Mouse (Mus musculus) MEL (cell line): Measurements from ENCODE around the gene Gm17324. TPM values are rescaled to one million over a fixed set of nuclear protein-coding genes. Genes with fewer than 3 reads are reported as not detected.

ENCODE experiments used
- DNase-seq: peaks from one replicate; pipeline ENCODE4 v3.0.0; 2011; ENCODE audit warnings: low read depth, low spot score
- H3K27ac ChIP-seq: 2 replicates; pipeline ENCODE4 v1.5.1; 2012; ENCODE audit warnings: low read depth, mild to moderate bottlenecking, control low read depth, low read length, moderate library complexity; ENCODE audit not compliant: control insufficient read depth
- H3K27me3 ChIP-seq, 2 experiments: fragments of 150-350 bp in 1 of 2; sonication (generic) in 1 of 2; 2 replicates each; pipeline ENCODE4 v1.6.1; 2012; ENCODE audit warnings: low read length in 2 of 2, mild to moderate bottlenecking in 2 of 2, improper control_type of control experiment in 1 of 2, moderate library complexity in 1 of 2; ENCODE audit not compliant: insufficient read depth in 2 of 2, control insufficient read depth in 1 of 2
- H3K36me3 ChIP-seq, 2 experiments: 2 replicates each; pipeline ENCODE4 v1.6.1; 2012 to 2014; ENCODE audit warnings: low read length in 2 of 2, improper control_type of control experiment in 1 of 2, inconsistent platforms in 1 of 2, mild to moderate bottlenecking in 1 of 2; ENCODE audit not compliant: insufficient read depth in 2 of 2, control insufficient read depth in 1 of 2
- H3K4me1 ChIP-seq, 2 experiments: fragments of 150-350 bp in 1 of 2; sonication (generic) in 1 of 2; 2 replicates each; pipeline ENCODE4 v1.6.1; 2012; ENCODE audit warnings: low read length in 2 of 2, improper control_type of control experiment in 1 of 2, mild to moderate bottlenecking in 1 of 2; ENCODE audit not compliant: insufficient read depth in 2 of 2, control insufficient read depth in 1 of 2
- H3K4me3 ChIP-seq, 2 experiments: fragments of 150-350 bp in 1 of 2; sonication (generic) in 1 of 2; 2 replicates each; pipeline ENCODE4 v1.5.1; 2012; ENCODE audit warnings: low read depth in 2 of 2, low read length in 2 of 2, mild to moderate bottlenecking in 2 of 2, moderate library complexity in 2 of 2, control low read depth in 1 of 2, improper control_type of control experiment in 1 of 2; ENCODE audit not compliant: control insufficient read depth in 1 of 2, insufficient read depth in 1 of 2
- H3K79me2 ChIP-seq: 2 replicates; pipeline ENCODE4 v1.6.1; 2012; ENCODE audit warnings: mild to moderate bottlenecking, low read length, moderate library complexity; ENCODE audit not compliant: control insufficient read depth, poor library complexity, insufficient read depth
- H3K9ac ChIP-seq: 2 replicates; pipeline ENCODE4 v1.6.1; 2012; ENCODE audit warnings: low read depth, mild to moderate bottlenecking, control low read depth, low read length, moderate library complexity; ENCODE audit not compliant: control insufficient read depth, poor library complexity, severe bottlenecking
- H3K9me3 ChIP-seq: fragments of 150-350 bp; sonication (generic); replicated peaks from 2 replicates; pipeline ENCODE4 v1.6.1; 2012; ENCODE audit warnings: mild to moderate bottlenecking, low read length, improper control_type of control experiment, moderate library complexity; ENCODE audit not compliant: insufficient read depth
- BHLHE40 ChIP-seq: IDR thresholded peaks from 2 replicates; pipeline ENCODE4 v1.6.1; 2012; ENCODE audit warnings: low read depth, mild to moderate bottlenecking, inconsistent platforms, low read length, improper control_type of control experiment, borderline replicate concordance
- CHD1 ChIP-seq: IDR thresholded peaks from 2 replicates; pipeline ENCODE4 v1.6.1; 2012; ENCODE audit warnings: low read depth, mild to moderate bottlenecking, inconsistent platforms, low read length, improper control_type of control experiment
- CTCF ChIP-seq, 3 experiments: IDR thresholded peaks in 2 of 3; conservative IDR thresholded peaks in 1 of 3; 2 replicates each; pipeline ENCODE4 v1.5.1; 2011 to 2012; ENCODE audit warnings: low read length in 3 of 3, low read depth in 2 of 3, mild to moderate bottlenecking in 2 of 3, improper control_type of control experiment in 1 of 3, inconsistent platforms in 1 of 3, mixed read lengths in 1 of 3, moderate library complexity in 1 of 3; ENCODE audit not compliant: control insufficient read depth in 1 of 3, insufficient read depth in 1 of 3, poor library complexity in 1 of 3, severe bottlenecking in 1 of 3
- E2F4 ChIP-seq: IDR thresholded peaks from 2 replicates; pipeline ENCODE4 v1.6.1; 2011; ENCODE audit warnings: low read depth, low read length, improper control_type of control experiment, borderline replicate concordance
- ELF1 ChIP-seq: IDR thresholded peaks from 2 replicates; pipeline ENCODE4 v1.6.1; 2014; ENCODE audit warnings: low read depth, mild to moderate bottlenecking, inconsistent platforms, low read length, improper control_type of control experiment, moderate library complexity
- ETS1 ChIP-seq: IDR thresholded peaks from 2 replicates; pipeline ENCODE4 v1.6.1; 2012; ENCODE audit warnings: low read depth, mild to moderate bottlenecking, inconsistent platforms, low read length, improper control_type of control experiment, moderate library complexity
- HCFC1 ChIP-seq: IDR thresholded peaks from 2 replicates; pipeline ENCODE4 v1.6.1; 2012; ENCODE audit warnings: low read depth, mild to moderate bottlenecking, inconsistent platforms, low read length, improper control_type of control experiment, moderate library complexity
- JUND ChIP-seq: IDR thresholded peaks from 2 replicates; pipeline ENCODE4 v1.6.1; 2011; ENCODE audit warnings: low read depth, mild to moderate bottlenecking, improper control_type of control experiment, low read length
- KAT2A ChIP-seq: conservative IDR thresholded peaks from 2 replicates; pipeline ENCODE4 v1.6.1; 2012; ENCODE audit warnings: low read depth, low read length, improper control_type of control experiment, inconsistent platforms
- MAX ChIP-seq: IDR thresholded peaks from 2 replicates; pipeline ENCODE4 v1.6.1; 2011; ENCODE audit warnings: low read length, improper control_type of control experiment
- MAZ ChIP-seq: IDR thresholded peaks from 2 replicates; pipeline ENCODE4 v1.6.1; 2012; ENCODE audit warnings: low read depth, mild to moderate bottlenecking, inconsistent platforms, low read length, improper control_type of control experiment
- MXI1 ChIP-seq: IDR thresholded peaks from 2 replicates; pipeline ENCODE4 v1.6.1; 2011; ENCODE audit warnings: mild to moderate bottlenecking, low read depth, low read length, improper control_type of control experiment
- MYC ChIP-seq: IDR thresholded peaks from 2 replicates; pipeline ENCODE4 v1.6.1; 2011; ENCODE audit warnings: low read depth, mild to moderate bottlenecking, low read length, improper control_type of control experiment, moderate library complexity
- NELFE ChIP-seq: IDR thresholded peaks from 2 replicates; pipeline ENCODE4 v1.6.1; 2011; ENCODE audit warnings: low read depth, low read length, improper control_type of control experiment
- POLR2A ChIP-seq, 2 experiments: IDR thresholded peaks; 2 replicates each; pipeline ENCODE4 v1.6.1; 2011 to 2012; ENCODE audit warnings: low read length in 2 of 2, mild to moderate bottlenecking in 2 of 2, control low read depth in 1 of 2, improper control_type of control experiment in 1 of 2, low read depth in 1 of 2, moderate library complexity in 1 of 2; ENCODE audit not compliant: control insufficient read depth in 1 of 2, insufficient read depth in 1 of 2, poor library complexity in 1 of 2
- POLR2AphosphoS2 ChIP-seq: IDR thresholded peaks from 2 replicates; pipeline ENCODE4 v1.6.1; 2011; ENCODE audit warnings: low read length, improper control_type of control experiment
- POLR2AphosphoS5 ChIP-seq: IDR thresholded peaks from 2 replicates; pipeline ENCODE4 v1.6.1; 2012; ENCODE audit warnings: low read depth, borderline replicate concordance, mild to moderate bottlenecking, inconsistent platforms, low read length, moderate library complexity, mixed read lengths
- RCOR1 ChIP-seq: IDR thresholded peaks from 2 replicates; pipeline ENCODE4 v1.6.1; 2012; ENCODE audit warnings: low read depth, mild to moderate bottlenecking, inconsistent platforms, low read length, improper control_type of control experiment
- SIN3A ChIP-seq: IDR thresholded peaks from 2 replicates; pipeline ENCODE4 v1.6.1; 2012; ENCODE audit warnings: low read length, improper control_type of control experiment, inconsistent platforms
- SMC3 ChIP-seq: IDR thresholded peaks from 2 replicates; pipeline ENCODE4 v1.6.1; 2011; ENCODE audit warnings: low read depth, low read length, improper control_type of control experiment
- TBP ChIP-seq: IDR thresholded peaks from 2 replicates; pipeline ENCODE4 v1.8.0; 2011; ENCODE audit warnings: low read depth, low read length, improper control_type of control experiment
- TCF12 ChIP-seq: IDR thresholded peaks from 2 replicates; pipeline ENCODE4 v1.6.1; 2014; ENCODE audit warnings: low read depth, mild to moderate bottlenecking, inconsistent platforms, low read length, improper control_type of control experiment, moderate library complexity
- ZKSCAN1 ChIP-seq: IDR thresholded peaks from 2 replicates; pipeline ENCODE4 v1.6.1; 2012; ENCODE audit warnings: low read depth, mild to moderate bottlenecking, inconsistent platforms, low read length, improper control_type of control experiment, moderate library complexity
- ZMIZ1 ChIP-seq: IDR thresholded peaks from 2 replicates; pipeline ENCODE4 v1.6.1; 2012; ENCODE audit warnings: low read depth, mild to moderate bottlenecking, inconsistent platforms, low read length, improper control_type of control experiment, moderate library complexity
- ZNF384 ChIP-seq: IDR thresholded peaks from 2 replicates; pipeline ENCODE4 v1.6.1; 2012; ENCODE audit warnings: low read depth, mild to moderate bottlenecking, inconsistent platforms, low read length, improper control_type of control experiment
- polyA plus RNA-seq, 2 experiments: library from polyadenylated mRNA; stranded (reverse) in 1 of 2; unstranded in 1 of 2; fragments of >175 nt in 1 of 2; fragments of >200 nt in 1 of 2; gene quantifications; 2 replicates each; pipeline versions ENCODE4 v1.2.1 to v1.2.4; 2012; ENCODE audit warnings: low replicate concordance in 2 of 2, low read depth in 1 of 2; ENCODE audit not compliant: insufficient read length in 2 of 2, insufficient read depth in 1 of 2, missing spikeins in 1 of 2
- total RNA-seq: library from RNA; depleted of rRNA; stranded (reverse); fragments of 300-350 nt; gene quantifications from 2 replicates; pipeline ENCODE4 v1.2.3, GENCODE M21; 2012

Gene Gm17324
- total and polyA plus RNA-seq, 3 experiments = 0.36 to 1.8 TPM; not detected in 1

DNA sequence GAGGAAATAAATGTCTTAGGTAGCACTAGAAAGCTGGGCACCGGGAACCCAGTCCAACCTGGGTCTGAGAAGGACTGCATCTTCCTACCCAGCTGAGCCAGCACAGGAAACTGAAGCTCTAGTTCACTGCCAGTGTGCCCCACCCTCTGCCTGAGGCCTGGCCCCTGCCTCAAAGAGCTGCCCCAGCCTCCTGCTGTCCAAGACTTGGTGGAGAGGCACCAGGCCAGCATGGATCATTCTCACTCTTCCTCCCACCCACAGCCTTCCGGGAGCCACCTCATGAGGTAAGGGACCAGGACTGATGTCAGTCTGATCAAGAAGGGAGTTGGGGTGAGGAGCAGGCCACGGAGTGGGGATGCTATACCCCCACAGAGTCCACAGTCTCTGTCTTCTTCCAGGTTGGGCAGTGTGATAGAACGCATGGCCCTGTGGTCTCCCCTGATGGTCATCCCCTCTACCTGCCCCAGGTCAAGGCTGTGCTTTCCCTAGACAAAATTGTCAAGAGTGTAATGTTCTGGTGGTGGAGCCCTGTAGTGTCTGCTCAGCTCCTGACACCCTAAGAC lies 19.6 kb downstream of the Gm17324 start:
- H3K4me3 ChIP-seq = no peak overlapping the region; a peak in 1 of 4 replicates
- peaks cover 4% of the 10 kb centered on the region in 2 experiments; a peak in 3 of 4 replicates for H3K36me3 ChIP-seq
- peaks cover 2% of the 10 kb centered on the region; the same call in 1 of the 2 replicates for H3K79me2 ChIP-seq
- DNase-seq = no peak
- TF ChIP-seq CTCF (IDR thresholded peaks at IDR 0.05 in 2 of 3, conservative IDR thresholded peaks at IDR 0.05 in 1 of 3; ENCODE audit: control insufficient read depth in 1 of 3, insufficient read depth in 1 of 3, low read depth in 2 of 3, low read length in 3 of 3, poor library complexity in 1 of 3, severe bottlenecking in 1 of 3) (no peak), ZNF384 (no peak), MXI1 (no peak), TBP (no peak), MAZ (no peak), ZMIZ1 (no peak), E2F4 (no peak), SMC3 (no peak), MAX (no peak)
- H3K9ac ChIP-seq = peak overlapping the region; percentile 92
- H3K27me3 ChIP-seq = no peaks in the 10 kb centered on the region
- no peaks in the 10 kb centered on the region for H3K9me3 ChIP-seq
- H3K27ac ChIP-seq = peak overlapping the region; percentile 65
- H3K4me1 ChIP-seq = peaks cover 0 to 9% of the 10 kb centered on the region in 2 experiments; a peak in 2 of 4 replicates

DNA sequence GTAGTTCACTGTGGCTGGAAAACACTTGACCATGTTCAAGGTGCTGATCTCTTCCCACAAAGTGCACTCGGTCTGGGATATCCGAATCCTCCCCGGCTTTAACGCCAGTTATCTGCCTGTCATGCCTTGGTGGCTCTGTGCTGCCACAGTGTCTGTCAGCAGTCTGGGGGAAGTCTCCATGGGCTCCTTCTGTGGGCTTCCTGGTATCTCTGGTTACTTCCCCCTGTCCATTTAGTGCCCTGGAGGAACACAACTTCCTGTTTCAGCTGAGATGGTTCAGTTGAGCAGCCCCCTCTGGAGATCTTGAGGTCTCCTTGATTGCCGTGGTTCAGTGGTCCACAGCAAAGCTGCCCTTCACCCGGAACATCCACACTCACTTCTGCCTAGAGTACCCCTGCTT lies 20.4 kb downstream of the Gm17324 start:
- no peaks in the 10 kb centered on the region for H3K9me3 ChIP-seq
- peak overlapping the region; percentile 65 for H3K27ac ChIP-seq
- H3K9ac ChIP-seq = peak overlapping the region; percentile 92
- peaks cover 0 to 9% of the 10 kb centered on the region in 2 experiments; a peak in 2 of 4 replicates for H3K4me1 ChIP-seq
- H3K36me3 ChIP-seq = peaks cover 3 to 4% of the 10 kb centered on the region in 2 experiments; a peak in 2 of 4 replicates
- DNase-seq = peak; percentile 88
- no peaks in the 10 kb centered on the region for H3K27me3 ChIP-seq
- peaks cover 2% of the 10 kb centered on the region; the same call in 1 of the 2 replicates for H3K79me2 ChIP-seq
- peak; percentile 42; the same call in 1 of the 2 replicates for TF ChIP-seq TCF12
- TF ChIP-seq ZKSCAN1 = no peak
- TF ChIP-seq MAZ = 0 out of 2 replicates have a peak, but pooled peaks have one; percentile 30
- peak; percentile 40; the same call in 1 of the 2 replicates for TF ChIP-seq HCFC1
- TF ChIP-seq CHD1 = no peak
- TF ChIP-seq MXI1 = peak; percentile 54; the same call in 1 of the 2 replicates
- peak; percentile 63; the same call in 1 of the 2 replicates for TF ChIP-seq NELFE
- TF ChIP-seq KAT2A = no peak
- TF ChIP-seq RCOR1 = 0 out of 2 replicates have a peak, but pooled peaks have one; percentile 32
- TF ChIP-seq SIN3A = peak; percentile 63
- TF ChIP-seq ELF1 = peak; percentile 78; the same call in 1 of the 2 replicates
- TF ChIP-seq TBP = peak; percentile 80
- TF ChIP-seq ZMIZ1 = peak; percentile 58; the same call in 1 of the 2 replicates
- no peak for TF ChIP-seq POLR2AphosphoS5
- TF ChIP-seq POLR2A (IDR thresholded peaks at IDR 0.05; ENCODE audit: control insufficient read depth in 1 of 2, insufficient read depth in 1 of 2, low read depth in 1 of 2, low read length in 2 of 2, poor library complexity in 1 of 2) = peak in 1 of 2 experiments; percentile 64; a peak in 3 of 4 replicates
- TF ChIP-seq MAX = peak; percentile 20; the same call in 1 of the 2 replicates
- 0 out of 2 replicates have a peak, but pooled peaks have one; percentile 22 for TF ChIP-seq POLR2AphosphoS2
- no peak for TF ChIP-seq BHLHE40
- TF ChIP-seq ETS1 = 0 out of 2 replicates have a peak, but pooled peaks have one; percentile 17
- TF ChIP-seq MYC = 0 out of 2 replicates have a peak, but pooled peaks have one; percentile 63
- TF ChIP-seq JUND = no peak
- peak overlapping the region; percentile 81 to 83 for H3K4me3 ChIP-seq
